Mouse (Mus musculus): ENCODE measurements around the gene Abca14. TPM values are rescaled to one million over a fixed set of nuclear protein-coding genes. Genes with fewer than 3 reads are reported as not detected.
A peak's percentile ranks its signal among the peaks of the same experiment; 100 is the strongest.

Gene Abca14
- total and polyA plus RNA-seq, 3 experiments, result not detected

GRCm38 (mm10) chr7:120327220-120328073 is 123.7 kb downstream of the Abca14 start:
- no peaks in the 10 kb centered on the region for H3K4me1 ChIP-seq (ENCODE audit: control insufficient read depth, insufficient read depth, low read length)
- 14% methylated on average over 22 of the region's 22 CpGs for WGBS
- no peak for TF ChIP-seq EP300 (IDR thresholded peaks at IDR 0.05; ENCODE audit: insufficient read depth, low read depth, low read length)
- TF ChIP-seq CTCF (IDR thresholded peaks at IDR 0.05), result peak; percentile 55
- TF ChIP-seq POLR2A (IDR thresholded peaks at IDR 0.05; ENCODE audit: insufficient read depth, low read depth, low read length), result no peak
- DNase-seq, result peak; percentile 2 to 18
- H3K27me3 ChIP-seq (ENCODE audit: control insufficient read depth, insufficient read depth, low read length), result no peaks in the 10 kb centered on the region
- H3K36me3 ChIP-seq (ENCODE audit: control insufficient read depth, insufficient read depth, low read length), result no peaks in the 10 kb centered on the region
- no peak overlapping the region for H3K4me3 ChIP-seq
- no peak overlapping the region for H3K27ac ChIP-seq
- intact Hi-C loops (cut with DNase I), result loop anchor here (1.0 to 10.0 kb wide), 3 partner anchors 203 to 483 kb away; no protein-coding TSS in a partner anchor
- H3K79me2 ChIP-seq (replicated peaks; ENCODE audit: control insufficient read depth, insufficient read depth, low read length), result no peaks in the 10 kb centered on the region
- H3K9ac ChIP-seq (ENCODE audit: low read depth, low read length), result no peak overlapping the region

DNA sequence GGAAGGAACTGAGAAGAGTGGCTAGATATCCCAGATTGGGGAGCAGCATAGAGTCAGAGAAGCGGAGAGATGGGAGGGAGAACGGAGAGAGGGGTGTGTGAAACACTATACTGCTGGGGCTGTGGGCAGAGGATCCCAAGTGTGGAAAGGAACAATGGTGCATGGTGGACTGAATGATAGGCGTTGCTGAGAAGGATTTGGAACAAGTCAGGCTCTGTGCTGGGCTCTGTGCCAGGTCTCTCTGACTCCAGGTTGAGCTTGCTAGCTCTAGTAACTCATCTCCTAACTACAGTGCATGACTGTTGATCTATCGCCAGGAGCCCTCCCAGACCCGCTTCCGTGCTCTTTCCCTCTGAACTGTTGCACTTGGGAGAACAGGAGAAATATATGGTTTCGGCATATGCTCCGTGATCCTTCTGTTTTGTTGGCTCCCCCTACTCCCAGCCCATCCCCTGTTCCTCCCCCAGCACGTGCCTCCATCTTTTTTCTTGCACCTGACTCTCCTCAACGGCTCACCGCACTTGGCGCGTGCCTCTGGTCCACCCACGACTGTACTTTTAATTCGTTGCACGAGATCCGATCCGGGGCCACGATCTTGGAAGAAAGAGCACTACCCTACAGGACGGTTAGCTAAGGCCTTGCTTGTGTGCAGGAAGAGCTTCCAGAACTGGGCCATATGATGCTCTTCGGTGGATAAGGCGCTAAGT is 124.5 kb downstream of the Abca14 start, which contains the start of gene Abca15:
Gene Abca15, plus strand, starts transcription at position 584 of the 707 bp plus-strand sequence.
- no peaks in the 10 kb centered on the region for H3K4me1 ChIP-seq (ENCODE audit: control insufficient read depth, insufficient read depth, low read length)
- no peak within 1 kb of the TSS for H3K4me3 ChIP-seq
- no peaks in the 10 kb centered on the region for H3K27me3 ChIP-seq (ENCODE audit: control insufficient read depth, insufficient read depth, low read length)
- TF ChIP-seq EP300 (IDR thresholded peaks at IDR 0.05; ENCODE audit: insufficient read depth, low read depth, low read length) (no peak), CTCF (IDR thresholded peaks at IDR 0.05) (no peak), POLR2A (IDR thresholded peaks at IDR 0.05; ENCODE audit: insufficient read depth, low read depth, low read length) (no peak)
- DNase-seq, result no peak
- no peaks in the 10 kb centered on the region for H3K79me2 ChIP-seq (replicated peaks; ENCODE audit: control insufficient read depth, insufficient read depth, low read length)
- intact Hi-C loops (cut with DNase I), result loop anchor here (10.0 kb wide), 1 partner anchor 483 kb away; no protein-coding TSS in a partner anchor
- 73% methylated on average over 22 of the region's 22 CpGs for WGBS
- no peak within 1 kb of the TSS for H3K9ac ChIP-seq (ENCODE audit: low read depth, low read length)
- no peaks in the 10 kb centered on the region for H3K36me3 ChIP-seq (ENCODE audit: control insufficient read depth, insufficient read depth, low read length)
- H3K27ac ChIP-seq, result no peak within 1 kb of the TSS

DNA sequence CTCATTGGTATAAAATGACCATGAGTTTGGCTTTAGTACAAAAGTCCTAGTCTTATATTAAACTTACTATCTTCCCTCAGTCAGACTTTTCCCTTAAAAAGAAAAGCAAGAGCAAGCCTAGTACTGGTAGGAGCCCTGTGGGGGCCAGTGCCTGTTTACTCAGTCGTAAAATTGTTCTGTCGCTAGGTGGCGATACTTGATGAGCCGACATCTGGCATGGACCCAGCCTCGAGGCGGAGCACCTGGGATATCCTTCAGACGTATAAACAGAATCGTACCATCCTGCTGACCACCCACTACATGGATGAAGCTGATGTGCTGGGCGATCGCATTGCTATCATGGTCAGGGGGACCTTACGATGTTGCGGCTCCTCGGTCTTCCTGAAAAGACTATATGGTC is 157.4 kb downstream of the Abca14 start:
- Histone ChIP-seq H3K4me1 (ENCODE audit: control insufficient read depth, insufficient read depth, low read length) (no peaks in the 10 kb centered on the region), H3K79me2 (replicated peaks; ENCODE audit: control insufficient read depth, insufficient read depth, low read length) (no peaks in the 10 kb centered on the region), H3K36me3 (ENCODE audit: control insufficient read depth, insufficient read depth, low read length) (no peaks in the 10 kb centered on the region), H3K27ac (no peak overlapping the region), H3K9ac (ENCODE audit: low read depth, low read length) (no peak overlapping the region), H3K27me3 (ENCODE audit: control insufficient read depth, insufficient read depth, low read length) (no peaks in the 10 kb centered on the region), H3K4me3 (no peak overlapping the region)
- DNase-seq, result no peak
- intact Hi-C loops (cut with DNase I), result no loop called here
- no peak for TF ChIP-seq EP300 (IDR thresholded peaks at IDR 0.05; ENCODE audit: insufficient read depth, low read depth, low read length)
- no peak for TF ChIP-seq POLR2A (IDR thresholded peaks at IDR 0.05; ENCODE audit: insufficient read depth, low read depth, low read length)
- 0 out of 2 replicates have a peak, but pooled peaks have one; percentile 15 for TF ChIP-seq CTCF (IDR thresholded peaks at IDR 0.05)
- 35% methylated on average over 13 of the region's 13 CpGs for WGBS

Other genes starting within 250 kb of the Abca14 start
- not detected for gene Dnah3, start 108.7 kb upstream of the Abca14 start, total RNA-seq (2021)
- gene Dnah3, start 108.7 kb upstream of the Abca14 start, polyA plus RNA-seq (2012; rRNA removed), result 0.59 TPM in 1 of 2 replicates, not detected in the other
- 10 to 100 TPM; 22.2 to 24.1 TPM for gene Tmem159, start 101.6 kb upstream of the Abca14 start, total RNA-seq (2021)
- gene Tmem159, start 101.6 kb upstream of the Abca14 start, polyA plus RNA-seq (2012; rRNA removed), result 29.9 and 38.1 TPM in 2 replicates
- under 1 TPM; 0.29 to 0.41 TPM for gene Zp2, start 58.7 kb upstream of the Abca14 start, total RNA-seq (2021)
- 0.41 and 0.76 TPM in 2 replicates for gene Zp2, start 58.7 kb upstream of the Abca14 start, polyA plus RNA-seq (2012; rRNA removed)
- gene Anks4b, start 30.1 kb upstream of the Abca14 start, total RNA-seq (2021), result under 1 TPM; 0.10 to 0.20 TPM
- not detected in 2 replicates for gene Anks4b, start 30.1 kb upstream of the Abca14 start, polyA plus RNA-seq (2012; rRNA removed)
- under 1 TPM; 0.34 to 0.37 TPM for gene Crym, start 1.9 kb upstream of the Abca14 start, total RNA-seq (2021)
- gene Crym, start 1.9 kb upstream of the Abca14 start, polyA plus RNA-seq (2012; rRNA removed), result 0.39 and 0.47 TPM in 2 replicates
- not detected for gene Abca15, start 124.7 kb downstream of the Abca14 start, total RNA-seq (2021)
- not detected in 2 replicates for gene Abca15, start 124.7 kb downstream of the Abca14 start, polyA plus RNA-seq (2012; rRNA removed)
- gene Abca16, start 205.7 kb downstream of the Abca14 start, total RNA-seq (2021), result not detected
- not detected in 2 replicates for gene Abca16, start 205.7 kb downstream of the Abca14 start, polyA plus RNA-seq (2012; rRNA removed)

Measured in heart, adult 2 months (tissue).